Mouse (Mus musculus): ENCODE data around the gene 4930556J24Rik. TPM values are rescaled to one million over a fixed set of nuclear protein-coding genes. Genes with fewer than 3 reads are reported as not detected.
"Not testable (repeated sequence)": the region's sequence is repeated elsewhere in the genome, so short reads cannot be mapped to it uniquely, and the experiment has no call there.

Gene 4930556J24Rik
- total and polyA plus RNA-seq, 2 experiments, result 0.09 TPM; not detected in 1

DNA sequence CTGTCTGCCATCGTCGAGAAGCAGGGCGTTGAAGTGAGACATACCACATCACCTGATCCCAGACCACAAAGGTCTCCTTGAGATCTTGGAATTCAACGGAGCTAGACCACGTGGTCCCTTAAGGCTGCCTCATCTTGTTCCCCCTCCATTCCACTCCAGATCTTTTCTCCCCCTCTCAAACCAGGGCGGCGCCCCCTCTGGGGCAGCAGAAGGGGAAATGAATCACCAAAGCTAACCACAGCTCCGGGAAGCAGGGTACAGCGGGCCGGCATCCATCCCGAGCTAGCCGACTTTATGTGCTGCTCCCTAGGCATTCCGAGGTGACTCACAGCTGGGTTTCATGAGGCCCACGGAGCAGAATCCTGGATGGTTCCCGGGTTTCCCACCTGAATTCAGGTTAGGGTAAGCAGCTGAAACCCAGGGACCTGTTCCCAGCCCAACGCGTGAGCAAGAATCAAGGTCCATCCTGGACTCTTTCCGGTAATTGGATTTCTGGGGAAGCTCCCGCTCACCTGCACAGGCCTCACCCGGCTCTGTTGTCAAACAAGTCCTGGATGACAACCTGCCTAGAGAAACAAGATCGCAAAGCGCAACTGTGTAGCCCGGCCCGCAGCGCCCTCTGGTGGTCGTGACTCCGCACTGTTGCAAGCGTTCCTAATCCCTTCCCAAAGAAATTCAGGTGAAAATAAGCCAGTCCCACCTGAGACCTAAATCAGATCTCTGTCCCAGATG, 62.3 kb downstream of the 4930556J24Rik start, which contains the start of gene Slc35e4:
TSS of gene Slc35e4 (minus strand) at position 556 of the 732 bp plus-strand sequence.
- WGBS, result 2% methylated on average over 28 of the region's 28 CpGs
- H3K4me1 ChIP-seq (ENCODE audit: control insufficient read depth, insufficient read depth, low read length), result peaks cover 3% of the 10 kb centered on the region; the same call in 1 of the 2 replicates
- TF ChIP-seq CTCF (IDR thresholded peaks at IDR 0.05; ENCODE audit: low read depth, low read length) (peak; percentile 92), POLR2A (IDR thresholded peaks at IDR 0.05; ENCODE audit: extremely low read depth, insufficient read depth, low read length) (no peak)
- H3K9ac ChIP-seq (ENCODE audit: low read depth, low read length), result peak within 1 kb of the TSS; percentile 32
- no peak within 1 kb of the TSS for H3K27ac ChIP-seq (replicated peaks; ENCODE audit: insufficient read depth, low read depth, low read length)
- H3K4me3 ChIP-seq (ENCODE audit: insufficient read depth, low read depth, low read length), result peak within 1 kb of the TSS; percentile 58
- peaks cover 5% of the 10 kb centered on the region for H3K27me3 ChIP-seq (ENCODE audit: control insufficient read depth, insufficient read depth, low read length)
- H3K79me2 ChIP-seq (ENCODE audit: control insufficient read depth, insufficient read depth, low read length), result no peaks in the 10 kb centered on the region
- H3K36me3 ChIP-seq (ENCODE audit: control insufficient read depth, insufficient read depth, low read length), result peaks cover 3% of the 10 kb centered on the region; the same call in 1 of the 2 replicates
- peak; percentile 61 for DNase-seq (ENCODE audit: extremely low read depth, low read depth, low spot score)

DNA sequence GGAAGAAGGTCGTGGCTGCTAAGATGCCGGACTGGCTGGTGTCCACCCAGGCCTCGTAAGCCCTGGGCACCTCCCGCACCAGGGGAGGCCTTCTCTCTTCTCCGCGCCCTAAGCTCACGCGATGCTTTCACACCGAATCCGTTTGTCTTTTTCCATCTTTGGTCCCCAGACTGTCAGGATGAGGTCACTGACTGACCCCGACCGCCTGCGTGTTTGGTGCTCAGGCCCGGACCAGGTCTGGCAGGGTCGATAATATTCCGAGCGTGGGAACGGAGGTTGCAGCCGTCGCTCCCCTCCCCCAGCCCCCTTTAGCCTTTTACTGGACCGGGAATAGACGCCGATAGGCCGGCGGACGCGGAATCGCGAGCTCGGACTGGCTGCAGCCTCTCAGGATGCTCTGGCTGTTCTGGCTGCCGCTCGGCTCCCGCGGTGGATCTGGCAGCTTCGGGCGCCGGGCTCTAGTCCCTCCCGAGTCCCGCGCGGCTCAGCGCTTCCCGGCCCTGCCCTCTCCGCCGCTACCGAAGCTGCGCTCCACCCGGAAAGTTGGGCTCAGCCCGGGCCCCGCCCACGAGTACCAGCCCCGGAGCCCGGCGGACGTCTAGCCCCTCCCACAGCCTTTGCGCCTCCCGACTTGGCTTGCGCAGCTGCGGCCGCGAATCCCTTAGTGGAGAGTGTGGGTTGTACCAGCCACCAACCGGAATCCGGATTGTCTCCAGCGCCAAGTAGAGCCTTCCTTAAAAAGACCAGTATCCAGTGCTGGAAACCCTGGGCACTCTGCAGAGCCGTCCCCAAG, 63.1 kb downstream of the 4930556J24Rik start:
- peak overlapping the region; percentile 32 for H3K9ac ChIP-seq (ENCODE audit: low read depth, low read length)
- WGBS, result 2% methylated on average over 65 of the region's 65 CpGs
- no peak for TF ChIP-seq POLR2A (IDR thresholded peaks at IDR 0.05; ENCODE audit: extremely low read depth, insufficient read depth, low read length)
- no peak for TF ChIP-seq CTCF (IDR thresholded peaks at IDR 0.05; ENCODE audit: low read depth, low read length)
- peaks cover 3% of the 10 kb centered on the region; the same call in 1 of the 2 replicates for H3K4me1 ChIP-seq (ENCODE audit: control insufficient read depth, insufficient read depth, low read length)
- no peaks in the 10 kb centered on the region for H3K79me2 ChIP-seq (ENCODE audit: control insufficient read depth, insufficient read depth, low read length)
- DNase-seq (ENCODE audit: extremely low read depth, low read depth, low spot score), result peak; percentile 66
- no peak overlapping the region for H3K27ac ChIP-seq (replicated peaks; ENCODE audit: insufficient read depth, low read depth, low read length)
- peaks cover 5% of the 10 kb centered on the region for H3K27me3 ChIP-seq (ENCODE audit: control insufficient read depth, insufficient read depth, low read length)
- no peaks in the 10 kb centered on the region for H3K36me3 ChIP-seq (ENCODE audit: control insufficient read depth, insufficient read depth, low read length)
- peak overlapping the region; percentile 58 for H3K4me3 ChIP-seq (ENCODE audit: insufficient read depth, low read depth, low read length)

- H3K4me3 ChIP-seq (ENCODE audit: insufficient read depth, low read depth, low read length), result peak overlapping the region; percentile 58; the same call in 1 of the 2 replicates
- DNase-seq (ENCODE audit: extremely low read depth, low read depth, low spot score), result no peak
- H3K79me2 ChIP-seq (ENCODE audit: control insufficient read depth, insufficient read depth, low read length), result no peaks in the 10 kb centered on the region
- no peaks in the 10 kb centered on the region for H3K36me3 ChIP-seq (ENCODE audit: control insufficient read depth, insufficient read depth, low read length)
- 19% methylated on average over 16 of the region's 16 CpGs for WGBS
- TF ChIP-seq POLR2A (IDR thresholded peaks at IDR 0.05; ENCODE audit: extremely low read depth, insufficient read depth, low read length), result no peak
- TF ChIP-seq CTCF (IDR thresholded peaks at IDR 0.05; ENCODE audit: low read depth, low read length), result no peak
- peaks cover 3% of the 10 kb centered on the region; the same call in 1 of the 2 replicates for H3K4me1 ChIP-seq (ENCODE audit: control insufficient read depth, insufficient read depth, low read length)
- H3K27me3 ChIP-seq (ENCODE audit: control insufficient read depth, insufficient read depth, low read length), result peaks cover 5% of the 10 kb centered on the region
- H3K9ac ChIP-seq (ENCODE audit: low read depth, low read length), result peak overlapping the region; percentile 32
- no peak overlapping the region for H3K27ac ChIP-seq (replicated peaks; ENCODE audit: insufficient read depth, low read depth, low read length)
Measured at GRCm38 (mm10) chr11:3912875-3913271, 63.7 kb downstream of the 4930556J24Rik start.

DNA sequence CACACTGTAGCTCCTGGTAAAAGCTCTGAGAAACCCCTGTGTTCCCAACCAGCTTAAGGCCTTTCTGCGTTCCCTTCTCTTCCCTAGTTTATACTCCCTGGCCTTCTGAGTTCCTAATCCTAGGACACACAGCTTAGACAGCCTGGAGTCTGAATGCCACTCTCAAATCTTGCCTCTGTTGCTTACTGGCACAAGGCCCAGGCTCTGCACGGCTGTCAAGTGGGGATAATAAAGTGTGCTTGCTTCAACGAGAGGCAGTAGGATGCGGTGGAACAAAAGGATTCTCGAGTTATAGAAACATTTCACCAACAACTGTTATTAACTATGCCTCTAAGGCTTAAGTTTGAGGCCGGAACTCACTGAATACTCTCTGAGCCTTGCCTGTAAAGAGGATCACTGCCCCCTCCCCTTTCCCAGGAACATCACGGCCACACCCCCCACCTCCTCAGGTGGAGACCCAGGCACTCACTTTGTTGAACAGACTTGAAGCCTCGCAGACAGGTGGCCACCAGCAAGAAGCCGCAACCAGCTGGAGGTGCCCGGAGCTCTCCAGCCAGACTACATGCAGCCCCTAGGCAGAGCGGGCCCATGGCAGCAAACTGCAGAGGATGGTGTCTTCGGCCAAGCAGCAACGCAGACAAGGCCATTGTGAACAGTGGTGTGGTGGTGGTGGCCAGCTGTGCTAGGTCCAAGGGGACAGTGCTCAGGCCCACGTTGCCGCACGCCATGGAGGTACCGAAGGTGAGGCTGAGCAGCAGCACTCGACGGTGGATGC, 64.3 kb downstream of the 4930556J24Rik start:
- Histone ChIP-seq H3K79me2 (ENCODE audit: control insufficient read depth, insufficient read depth, low read length) (no peaks in the 10 kb centered on the region), H3K9ac (ENCODE audit: low read depth, low read length) (peak overlapping the region; percentile 32; the same call in 1 of the 2 replicates), H3K36me3 (ENCODE audit: control insufficient read depth, insufficient read depth, low read length) (no peaks in the 10 kb centered on the region), H3K27me3 (ENCODE audit: control insufficient read depth, insufficient read depth, low read length) (peaks cover 5% of the 10 kb centered on the region), H3K4me3 (ENCODE audit: insufficient read depth, low read depth, low read length) (peak overlapping the region; percentile 58; the same call in 1 of the 2 replicates), H3K27ac (replicated peaks; ENCODE audit: insufficient read depth, low read depth, low read length) (no peak overlapping the region), H3K4me1 (ENCODE audit: control insufficient read depth, insufficient read depth, low read length) (peaks cover 3% of the 10 kb centered on the region; the same call in 1 of the 2 replicates)
- TF ChIP-seq POLR2A (IDR thresholded peaks at IDR 0.05; ENCODE audit: extremely low read depth, insufficient read depth, low read length), result no peak
- TF ChIP-seq CTCF (IDR thresholded peaks at IDR 0.05; ENCODE audit: low read depth, low read length), result no peak
- WGBS, result 60% methylated on average over 19 of the region's 19 CpGs
- DNase-seq (ENCODE audit: extremely low read depth, low read depth, low spot score), result no peak

DNA sequence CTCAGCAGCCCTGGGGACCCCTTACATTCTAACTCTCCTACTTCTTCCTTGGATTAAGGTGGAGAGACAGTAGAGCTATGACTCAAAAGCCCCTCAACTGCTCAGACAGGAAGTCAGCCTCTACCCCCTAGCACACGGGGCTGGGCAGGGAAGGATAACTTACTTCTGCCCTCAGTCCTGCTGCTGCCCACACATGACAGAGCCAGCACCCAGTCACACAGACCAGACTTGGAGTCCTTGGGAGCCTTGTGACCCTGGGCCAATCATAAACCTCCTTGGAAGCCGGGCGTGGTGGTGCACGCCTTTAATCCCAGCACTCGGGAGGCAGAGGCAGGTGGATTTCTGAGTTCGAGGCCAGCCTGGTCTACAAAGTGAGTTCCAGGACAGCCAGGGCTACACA, 65.1 kb downstream of the 4930556J24Rik start:
- H3K9ac ChIP-seq (ENCODE audit: low read depth, low read length); H3K36me3 ChIP-seq (ENCODE audit: control insufficient read depth, insufficient read depth, low read length); H3K4me1 ChIP-seq (ENCODE audit: control insufficient read depth, insufficient read depth, low read length); H3K79me2 ChIP-seq (ENCODE audit: control insufficient read depth, insufficient read depth, low read length); H3K4me3 ChIP-seq (ENCODE audit: insufficient read depth, low read depth, low read length); H3K27me3 ChIP-seq (ENCODE audit: control insufficient read depth, insufficient read depth, low read length); H3K27ac ChIP-seq (replicated peaks; ENCODE audit: insufficient read depth, low read depth, low read length); DNase-seq (ENCODE audit: extremely low read depth, low read depth, low spot score): not testable (repeated sequence)
- 95% methylated on average over 6 of the region's 6 CpGs for WGBS
